Mouse (Mus musculus) intestine, embryonic 14.5 days (tissue): ENCODE data around the gene Ren1. TPM values are rescaled to one million over a fixed set of nuclear protein-coding genes. Genes with fewer than 3 reads are reported as not detected.

Experiments
- polyA plus RNA-seq: library from polyadenylated mRNA; unstranded; fragments of >200 nt; fragmentation: Nextera tagmentation; extraction: Ambion mirVana; gene quantifications from 2 replicates; pipeline ENCODE4 v1.2.1, GENCODE M21; 2014

The Ren1 gene
- polyA plus RNA-seq, 1 experiment from 2014 or later: 0.51 TPM

Other genes starting within 250 kb of the Ren1 start
- 50.6 and 54.4 TPM in 2 replicates for gene Ppp1r15b, start 219.4 kb upstream of the Ren1 start, polyA plus RNA-seq
- gene Plekha6, start 186.3 kb upstream of the Ren1 start, polyA plus RNA-seq: 15.9 TPM in 2 replicates
- gene Golt1a, start 40.7 kb upstream of the Ren1 start, polyA plus RNA-seq: 5.0 and 12.8 TPM in 2 replicates
- not detected in 2 replicates for gene Kiss1, start 28.6 kb upstream of the Ren1 start, polyA plus RNA-seq
- 3.7 and 4.6 TPM in 2 replicates for gene Etnk2, start 13.1 kb downstream of the Ren1 start, polyA plus RNA-seq
- 12.1 and 12.3 TPM in 2 replicates for gene Sox13, start 73.9 kb downstream of the Ren1 start, polyA plus RNA-seq